Mouse (Mus musculus) adrenal gland, adult 18-20 months (tissue): Measurements from ENCODE around the gene Col6a2. TPM values are rescaled to one million over a fixed set of nuclear protein-coding genes. Genes with fewer than 3 reads are reported as not detected.

Experiments used
- DNase-seq, 2 experiments: peaks; one replicate each; pipeline ENCODE4 v3.0.0; 2021 to 2022; ENCODE audit warnings: low spot score in 2 of 2
- total RNA-seq, 2 experiments: library from RNA; stranded (reverse); gene quantifications; 1 replicate in 1 of 2; 2 replicates in 1 of 2; pipeline ENCODE4 v1.2.3; 2021

Gene Col6a2
- total RNA-seq, 2 experiments from 2014 or later, result 20.4 to 44.9 TPM

DNA sequence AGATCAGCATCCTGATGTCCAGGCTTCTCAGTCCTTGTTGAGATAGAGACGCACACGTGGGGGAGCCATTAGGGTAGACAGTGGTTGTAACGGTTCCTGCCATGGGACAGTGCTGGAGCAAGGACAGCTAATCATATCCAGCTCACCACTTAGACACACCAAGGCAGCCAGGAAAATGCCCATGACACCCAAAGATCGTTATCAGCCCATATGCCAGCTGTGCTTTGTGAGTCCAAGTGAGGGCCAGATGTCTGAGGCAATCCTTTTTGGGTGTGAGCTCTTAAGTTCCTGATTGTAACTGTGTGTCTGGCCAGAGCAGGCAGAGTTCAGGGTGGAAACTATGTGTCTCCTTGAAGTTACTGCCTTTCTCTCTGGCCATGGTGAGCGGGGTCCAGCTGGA is 69.4 kb downstream of the Col6a2 start:
- DNase-seq, result no peak

DNA sequence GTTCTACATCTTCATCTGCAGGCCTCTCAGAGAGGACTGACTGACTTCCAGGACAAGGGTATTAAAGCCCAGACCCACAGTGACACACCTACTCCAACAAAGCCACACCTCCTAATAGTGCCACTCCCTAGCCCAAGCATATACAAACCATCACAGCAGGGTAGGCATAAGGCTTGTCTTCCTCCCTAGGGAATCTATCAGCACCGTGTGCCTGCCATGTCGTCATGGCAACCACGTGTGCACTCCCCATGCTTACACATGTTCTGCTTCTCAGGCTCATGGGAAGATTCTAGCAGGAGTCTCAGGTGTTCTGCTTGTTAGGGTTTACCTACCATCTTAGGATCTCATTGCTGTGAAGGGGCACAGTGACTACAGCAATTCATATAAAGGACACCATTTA is 71.9 kb downstream of the Col6a2 start:
- no peak for DNase-seq

DNA sequence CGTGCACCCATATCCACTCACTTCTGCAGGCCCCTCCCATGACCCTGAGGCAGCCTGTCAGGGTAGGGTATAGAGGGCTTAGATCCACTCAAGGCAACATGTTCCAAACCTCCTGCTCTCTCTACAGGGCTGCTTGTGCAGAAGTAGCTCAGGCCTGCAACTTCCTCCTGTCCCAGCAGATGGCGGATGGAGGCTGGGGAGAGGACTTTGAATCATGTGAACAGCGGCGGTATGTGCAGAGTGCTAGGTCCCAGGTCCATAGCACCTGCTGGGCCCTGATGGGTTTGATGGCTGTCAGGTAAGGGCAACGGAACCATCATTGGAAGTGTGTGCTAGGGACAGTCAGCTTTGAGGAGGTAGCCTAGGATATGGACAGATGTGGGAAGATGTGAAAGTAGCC is 73.0 kb downstream of the Col6a2 start:
- no peak for DNase-seq

DNA sequence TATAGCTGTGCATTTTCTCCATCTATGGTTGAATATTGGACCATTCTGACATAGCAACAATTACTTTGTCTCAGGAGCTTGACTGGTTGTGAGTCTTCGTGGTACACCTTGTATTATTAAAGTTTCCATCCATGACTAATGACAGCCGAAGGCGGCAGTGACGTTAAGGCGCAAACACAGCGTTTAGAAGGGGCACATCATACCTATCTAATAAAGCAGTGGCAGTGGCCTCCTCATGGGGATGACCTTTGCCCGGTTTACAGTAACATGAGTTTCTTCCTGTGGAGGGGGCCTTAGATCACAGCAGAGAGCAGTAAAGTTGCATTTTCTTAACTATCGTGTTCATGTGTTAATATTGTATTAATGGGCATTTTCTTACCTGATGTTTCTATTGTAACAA is 75.2 kb downstream of the Col6a2 start:
- DNase-seq, result no peak

DNA sequence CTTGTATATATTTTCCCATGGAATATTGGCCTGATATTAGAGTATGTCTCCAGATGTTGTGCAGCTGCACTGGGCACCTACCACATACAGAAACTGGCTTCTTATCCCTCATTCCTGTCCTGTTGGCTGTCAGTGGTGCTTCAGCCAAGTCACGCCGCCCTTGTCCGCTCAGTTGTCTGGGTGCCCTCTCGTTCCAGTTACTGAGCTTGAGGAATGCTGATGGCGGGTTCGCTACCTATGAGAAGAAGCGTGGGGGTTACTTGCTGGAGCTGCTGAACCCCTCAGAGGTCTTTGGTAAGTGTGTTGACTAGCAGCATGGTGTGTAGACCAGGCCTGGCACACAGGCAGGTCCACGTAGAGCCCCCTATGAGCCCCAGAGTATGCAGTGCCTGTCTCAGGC is 76.9 kb downstream of the Col6a2 start:
- no peak for DNase-seq

Other genes starting within 250 kb of the Col6a2 start
- 1 to 10 TPM in 1 of 2 experiments, not detected in 1; 3.5 TPM for gene AC141477.1, start 183.2 kb downstream of the Col6a2 start, total RNA-seq
- 10 to 100 TPM; 11.9 to 13.4 TPM for gene Pcnt, start 180.8 kb downstream of the Col6a2 start, total RNA-seq
- gene 2610028H24Rik, start 174.5 kb downstream of the Col6a2 start, total RNA-seq, result not detected
- 10 to 100 TPM; 23.0 to 27.5 TPM for gene Mcm3ap, start 154.7 kb downstream of the Col6a2 start, total RNA-seq
- 1 to 10 TPM; 2.4 to 2.5 TPM for gene Ybey, start 154.5 kb downstream of the Col6a2 start, total RNA-seq
- 10 to 100 TPM; 45.1 to 73.1 TPM for gene Lss, start 92.0 kb downstream of the Col6a2 start, total RNA-seq
- gene Spatc1l, start 61.4 kb downstream of the Col6a2 start, total RNA-seq, result under 1 TPM in 1 of 2 experiments, not detected in 1; 0.32 TPM
- gene Ftcd, start 48.0 kb downstream of the Col6a2 start, total RNA-seq, result not detected
- 100 to 1,000 TPM; 125 to 158 TPM for gene Col6a1, start 102.5 kb upstream of the Col6a2 start, total RNA-seq